Mouse (Mus musculus) embryo, embryonic 9.5 days (tissue): ENCODE measurements around the gene Clec3a.

Experiments
- DNase-seq: peaks from one replicate; pipeline ENCODE4 v3.0.0-alpha.2; 2017; ENCODE audit errors: extremely low spot score

The Clec3a gene

DNA sequence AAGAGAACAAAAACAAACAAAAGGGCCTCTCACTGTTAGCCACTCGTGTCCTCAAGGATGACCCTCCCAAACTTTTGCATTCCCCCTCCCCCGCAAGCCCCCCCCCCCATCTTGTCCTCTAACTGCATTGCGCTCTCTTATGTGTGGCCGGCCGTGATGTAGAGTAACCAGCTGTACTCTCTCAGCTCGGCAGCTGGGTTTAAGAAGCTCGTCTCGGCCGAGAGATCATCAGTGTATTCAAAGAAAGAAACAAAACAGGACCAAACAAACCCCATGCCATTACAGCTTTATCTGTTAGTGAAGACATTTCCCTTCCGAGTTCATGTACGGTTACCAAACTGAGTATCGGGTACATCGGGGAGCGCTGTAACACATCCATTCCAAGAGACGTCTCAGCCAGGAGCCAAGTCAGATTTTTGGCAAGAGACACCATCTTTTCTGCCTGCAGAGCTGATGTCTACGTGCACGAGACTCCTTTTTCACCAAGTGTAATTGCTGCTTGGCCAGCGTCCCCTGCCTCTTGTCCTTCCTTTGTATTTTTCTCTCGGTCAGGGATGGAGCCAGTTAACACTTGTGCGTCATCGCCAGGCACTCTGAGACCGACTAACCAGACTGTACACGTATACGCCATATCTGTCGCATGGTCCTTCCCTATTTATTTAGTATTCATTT is 40.4 kb downstream of the Clec3a start:
- DNase-seq = no peak

DNA sequence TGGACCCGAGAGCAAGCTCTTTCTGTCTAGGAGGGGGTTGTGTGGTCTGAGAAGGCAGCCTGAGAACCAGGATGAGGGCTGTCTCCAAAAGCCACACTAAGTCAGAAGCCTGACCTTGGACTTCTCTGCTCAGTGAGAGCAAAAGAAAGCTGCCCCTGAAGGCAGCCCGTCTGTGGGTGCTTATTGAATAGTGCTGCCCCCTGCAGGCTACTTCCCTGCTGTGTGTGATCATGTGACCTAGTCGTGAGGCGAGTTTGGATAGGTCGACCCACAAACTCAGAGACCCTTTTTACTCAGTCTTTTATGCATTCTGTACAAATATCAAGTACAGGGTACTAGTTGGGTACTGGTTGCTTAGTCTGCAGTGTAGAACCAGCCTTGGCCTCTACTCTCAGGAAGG is 42.7 kb downstream of the Clec3a start:
- no peak for DNase-seq

DNA sequence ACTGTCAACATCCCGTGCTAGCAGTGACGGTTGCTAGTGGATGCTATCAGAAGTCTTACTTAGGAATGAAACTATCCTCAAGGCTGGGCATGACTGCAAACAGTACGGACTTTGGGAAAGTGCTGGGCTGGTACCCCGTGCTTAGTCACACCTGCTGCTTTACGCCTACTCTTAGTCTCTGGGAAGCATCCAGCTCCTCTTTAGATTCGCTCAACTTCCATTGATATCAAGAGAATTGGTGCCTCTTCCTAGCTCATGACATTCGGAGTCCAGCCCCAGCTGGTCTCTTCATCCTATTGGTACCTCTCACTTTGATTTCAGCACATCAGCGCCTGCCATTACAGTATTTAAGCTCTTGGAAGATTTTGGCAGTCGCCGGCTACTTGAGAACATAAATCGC is 44.7 kb downstream of the Clec3a start:
- no peak for DNase-seq

DNA sequence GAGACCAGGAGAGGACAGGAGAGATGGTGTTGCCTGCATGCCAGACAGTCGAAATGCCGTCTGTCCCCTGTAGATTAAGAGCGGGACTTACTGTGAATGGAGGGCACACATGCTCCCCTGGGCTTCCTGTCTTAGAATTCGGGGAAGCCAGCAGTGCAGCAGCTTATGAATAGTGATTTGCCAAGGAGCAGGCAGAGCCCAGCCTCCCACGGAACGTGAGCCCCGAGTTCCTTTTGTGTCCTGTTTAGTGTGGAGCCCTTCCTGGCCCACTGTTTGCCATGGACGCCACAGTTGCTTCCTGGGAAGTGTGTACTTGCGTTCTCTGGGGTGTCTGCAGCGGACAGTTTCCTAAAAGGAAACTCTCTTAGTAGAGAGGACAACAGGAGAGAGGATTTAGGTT is 45.4 kb downstream of the Clec3a start:
- no peak for DNase-seq

DNA sequence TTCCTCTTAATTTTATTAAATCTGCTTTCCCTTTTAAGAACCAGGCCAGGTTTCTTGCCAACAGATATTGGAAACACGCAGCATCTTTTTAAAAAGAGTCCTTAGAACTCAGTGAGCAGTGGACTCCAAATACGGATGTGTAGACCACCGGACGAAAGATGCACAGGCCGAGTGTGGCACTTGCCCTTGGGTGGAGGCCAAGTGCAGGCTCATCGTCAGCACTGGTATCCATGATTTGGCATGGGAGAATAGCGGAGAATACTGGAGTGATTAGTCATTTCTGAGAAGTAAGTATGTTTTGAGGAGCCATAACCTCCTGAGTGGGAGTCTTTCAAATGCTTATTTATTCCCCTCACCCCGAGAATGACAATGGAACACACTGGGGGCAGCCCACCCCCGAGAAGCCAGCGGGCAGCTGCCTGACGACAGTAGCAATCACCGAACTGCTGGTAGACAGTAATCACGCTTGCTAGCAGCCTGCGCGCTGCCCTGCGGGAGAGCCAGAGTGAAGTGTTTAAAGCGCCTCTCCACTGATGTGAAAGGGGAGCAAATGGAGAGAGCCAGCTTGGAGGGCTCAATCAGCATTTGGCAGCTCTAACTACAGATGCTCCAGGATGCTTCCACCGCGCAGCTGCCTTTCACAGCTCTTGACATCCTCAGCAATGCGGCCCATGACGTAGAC is 50.8 kb downstream of the Clec3a start:
- DNase-seq = no peak

DNA sequence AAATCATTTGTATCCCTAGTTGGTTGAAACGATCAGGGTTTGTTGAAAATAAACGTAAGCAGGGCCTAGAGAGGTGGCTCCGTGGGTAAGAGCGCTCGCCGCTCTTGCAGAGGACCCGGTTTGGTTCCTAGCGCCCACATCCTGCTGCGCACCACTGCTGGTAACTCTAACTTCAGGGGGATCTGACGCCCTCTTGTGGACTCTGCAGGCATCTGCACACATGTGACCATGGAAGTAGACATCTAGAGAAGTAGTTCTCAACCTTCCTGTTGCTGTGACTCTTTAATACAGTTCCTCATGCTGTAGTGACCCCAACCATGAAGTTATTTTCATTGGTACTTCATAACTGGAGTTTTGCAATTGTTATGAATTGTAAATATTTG is 51.3 kb downstream of the Clec3a start:
- no peak for DNase-seq

DNA sequence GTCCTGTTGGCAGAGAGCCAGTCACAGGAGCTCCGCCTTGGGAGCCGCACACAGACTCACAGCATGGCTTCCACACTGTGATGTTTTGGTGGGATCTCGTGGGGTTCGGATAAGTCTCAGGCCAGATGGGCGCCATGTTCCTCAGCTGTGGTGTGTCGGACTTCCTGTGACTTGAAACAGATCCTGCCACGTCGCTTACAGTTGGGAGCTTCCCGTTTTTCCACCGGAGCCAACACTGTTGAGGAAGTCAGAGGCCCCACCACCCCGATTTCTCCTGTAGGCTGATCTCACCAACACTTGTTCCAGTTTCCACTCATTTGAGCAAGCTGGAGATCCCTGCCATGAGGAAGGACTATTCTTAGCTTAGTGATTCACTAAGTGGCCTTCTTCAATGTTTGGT is 55.7 kb downstream of the Clec3a start:
- no peak for DNase-seq
